Mouse (Mus musculus): ENCODE results near the gene Ptgs2.

Gene Ptgs2

DNA sequence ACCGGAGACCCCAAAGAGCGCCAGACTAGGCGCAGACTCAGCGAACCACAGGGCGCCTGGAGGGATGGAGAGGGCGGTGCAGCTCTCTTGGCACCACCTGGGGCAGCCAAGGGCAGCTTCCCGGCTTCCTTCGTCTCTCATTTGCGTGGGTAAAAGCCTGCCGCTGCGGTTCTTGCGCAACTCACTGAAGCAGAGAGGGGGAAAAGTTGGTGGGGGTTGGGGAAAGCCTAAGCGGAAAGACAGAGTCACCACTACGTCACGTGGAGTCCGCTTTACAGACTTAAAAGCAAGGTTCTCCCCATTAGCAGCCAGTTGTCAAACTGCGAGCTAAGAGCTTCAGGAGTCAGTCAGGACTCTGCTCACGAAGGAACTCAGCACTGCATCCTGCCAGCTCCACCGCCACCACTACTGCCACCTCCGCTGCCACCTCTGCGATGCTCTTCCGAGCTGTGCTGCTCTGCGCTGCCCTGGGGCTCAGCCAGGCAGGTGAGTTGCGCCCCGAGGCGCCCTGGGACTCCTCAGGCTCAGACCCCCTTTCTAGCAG, at the start of gene Ptgs2:
Gene Ptgs2 (plus strand): TSS at position 242 of the 544 bp plus-strand sequence.
- peak; percentile 43 for DNase-seq (ENCODE audit: extremely low spot score)

GRCm38 (mm10) chr1:150050256-150050655, 49.6 kb upstream of the Ptgs2 start:
- DNase-seq (ENCODE audit: extremely low spot score): no peak

GRCm38 (mm10) chr1:150065684-150066083, 34.1 kb upstream of the Ptgs2 start:
- no peak for DNase-seq (ENCODE audit: extremely low spot score)

GRCm38 (mm10) chr1:150072880-150073279, 27.0 kb upstream of the Ptgs2 start:
- no peak for DNase-seq (ENCODE audit: extremely low spot score)

DNA sequence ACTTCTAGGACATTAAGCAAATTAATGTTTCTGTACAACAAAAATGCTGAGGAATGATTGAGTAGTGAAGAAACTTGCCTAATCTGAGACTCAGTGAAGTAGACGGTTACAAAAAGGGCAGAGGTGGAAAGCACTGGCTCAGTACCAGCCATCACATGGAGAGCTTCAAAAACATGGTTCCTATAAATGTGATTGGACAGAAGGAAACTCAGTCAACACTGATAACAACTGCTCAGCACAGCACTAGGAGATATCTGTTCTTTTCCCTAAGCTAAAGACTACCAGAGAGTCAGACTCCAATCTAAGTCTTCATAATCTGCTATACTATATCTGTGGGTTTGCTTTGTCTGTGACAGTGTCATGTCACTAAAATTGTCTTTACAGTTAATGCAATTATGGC, 25.2 kb upstream of the Ptgs2 start:
- DNase-seq (ENCODE audit: extremely low spot score): no peak

DNA sequence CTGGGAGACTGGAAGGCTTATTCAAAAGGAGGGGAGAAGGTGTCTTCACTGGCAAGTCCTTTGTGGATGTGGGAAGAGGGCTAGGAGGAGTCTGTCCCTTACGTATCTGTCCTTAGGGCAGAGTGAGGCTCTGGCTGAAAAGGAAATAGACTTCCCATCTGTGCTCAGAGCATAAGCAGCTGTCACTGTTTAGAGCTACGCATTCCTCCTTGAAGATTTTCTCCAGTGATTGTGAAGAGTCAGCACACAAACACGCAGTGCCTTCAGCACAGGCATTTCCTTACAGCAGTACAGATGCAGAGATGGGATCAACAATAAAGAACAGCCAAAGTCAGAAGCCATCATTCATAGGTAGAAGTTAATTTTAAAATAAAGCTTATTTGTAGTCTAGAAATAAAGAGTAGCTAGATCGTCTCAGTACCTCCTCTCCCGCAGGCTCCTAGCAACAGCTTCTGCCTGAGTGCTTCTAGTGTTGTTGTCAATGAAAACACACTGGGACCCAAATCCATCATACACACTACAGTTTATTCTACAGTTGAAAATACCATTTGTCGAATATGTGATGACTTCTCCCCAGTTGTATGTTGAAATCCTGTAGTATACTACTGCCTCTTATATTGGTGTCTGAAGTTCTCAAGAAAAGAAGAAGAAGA, 10.7 kb upstream of the Ptgs2 start:
- no peak for DNase-seq (ENCODE audit: extremely low spot score)

GRCm38 (mm10) chr1:150090229-150090628, 9.6 kb upstream of the Ptgs2 start:
- no peak for DNase-seq (ENCODE audit: extremely low spot score)

GRCm38 (mm10) chr1:150097036-150097435, 2.8 kb upstream of the Ptgs2 start:
- no peak for DNase-seq (ENCODE audit: extremely low spot score)

DNA sequence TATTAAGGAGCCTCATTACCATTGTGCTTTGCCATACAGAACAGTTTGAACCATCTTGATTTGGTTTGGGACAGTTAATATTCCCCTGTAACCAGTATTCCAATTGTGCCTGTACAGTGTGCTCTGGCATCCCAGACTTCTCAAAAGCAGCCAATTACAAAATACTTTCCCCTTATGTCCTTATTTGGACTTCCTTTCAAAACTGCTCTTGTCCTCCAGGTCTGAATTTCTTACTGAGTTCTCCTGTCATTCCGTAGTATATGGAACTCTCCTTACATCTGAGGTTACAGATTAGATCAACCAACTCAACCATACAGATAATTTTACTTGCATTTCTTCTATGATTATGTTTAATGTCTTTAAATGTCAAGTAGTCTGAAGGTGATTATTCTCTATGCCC, 2.1 kb upstream of the Ptgs2 start:
- no peak for DNase-seq (ENCODE audit: extremely low spot score)

- DNase-seq (ENCODE audit: extremely low spot score): no peak
Measured at GRCm38 (mm10) chr1:150099374-150099773, 457 bp upstream of the Ptgs2 start.

- DNase-seq (ENCODE audit: extremely low spot score): no peak
Measured at GRCm38 (mm10) chr1:150104228-150104720, 4.4 kb downstream of the Ptgs2 start.

DNA sequence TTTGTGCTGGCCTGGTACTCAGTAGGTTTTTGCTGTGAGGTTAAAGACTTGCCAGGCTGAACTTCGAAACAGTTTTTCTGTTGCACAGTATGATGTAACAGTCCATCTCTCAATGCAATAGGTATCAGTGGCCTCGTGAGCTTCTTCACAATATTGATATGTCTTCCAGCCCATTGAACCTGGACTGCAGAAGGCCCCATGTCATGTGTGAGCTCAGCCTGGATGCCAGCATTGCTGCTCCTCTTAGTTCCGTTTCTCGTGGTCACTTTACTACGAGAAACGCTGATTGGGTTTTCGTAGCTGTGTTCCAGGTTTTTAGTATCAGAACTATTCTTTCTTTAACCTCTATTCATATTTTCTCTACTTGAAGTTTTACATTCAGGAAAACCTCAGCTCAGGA, 6.9 kb downstream of the Ptgs2 start:
- DNase-seq (ENCODE audit: extremely low spot score): no peak

DNA sequence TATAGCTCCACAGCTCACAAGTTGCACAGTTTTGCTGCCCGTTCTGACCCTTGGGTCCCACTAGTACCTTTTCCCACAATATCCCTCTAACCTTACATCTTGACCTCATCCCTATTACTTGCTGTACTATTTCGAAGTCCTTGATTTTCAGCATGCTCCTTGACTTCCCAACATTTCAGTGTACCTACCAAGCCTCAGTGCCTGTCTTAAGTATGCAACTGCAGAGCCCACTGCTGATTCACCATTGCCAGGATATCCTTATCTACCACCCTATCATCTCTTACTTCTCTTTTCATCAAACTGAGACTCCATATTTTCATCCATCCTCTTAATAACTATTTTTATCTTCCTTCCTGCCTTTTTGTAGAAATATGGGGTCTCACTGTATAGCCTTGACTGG, 9.8 kb downstream of the Ptgs2 start:
- no peak for DNase-seq (ENCODE audit: extremely low spot score)

DNA sequence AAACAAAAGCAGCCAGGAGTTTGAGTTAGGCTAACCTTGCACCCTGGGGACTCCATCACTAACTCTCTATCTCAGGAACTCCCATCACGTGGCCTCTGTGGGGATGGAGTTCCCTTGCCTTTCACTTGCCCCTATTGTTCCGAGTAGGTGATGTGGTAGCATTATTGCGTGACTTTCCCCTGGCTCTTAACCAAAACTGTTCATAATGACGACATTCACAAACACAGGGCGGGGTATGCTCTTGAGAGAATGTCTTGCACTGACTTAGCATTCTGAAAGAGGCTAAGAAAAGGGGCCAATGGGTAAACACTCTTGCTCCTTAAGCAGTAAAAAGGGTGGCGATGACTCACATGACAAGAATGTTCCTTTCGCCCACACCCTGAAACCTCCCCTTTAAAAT, 15.5 kb downstream of the Ptgs2 start:
- DNase-seq (ENCODE audit: extremely low spot score): no peak

- no peak for DNase-seq (ENCODE audit: extremely low spot score)
Measured at GRCm38 (mm10) chr1:150118352-150118751, 18.5 kb downstream of the Ptgs2 start.

DNA sequence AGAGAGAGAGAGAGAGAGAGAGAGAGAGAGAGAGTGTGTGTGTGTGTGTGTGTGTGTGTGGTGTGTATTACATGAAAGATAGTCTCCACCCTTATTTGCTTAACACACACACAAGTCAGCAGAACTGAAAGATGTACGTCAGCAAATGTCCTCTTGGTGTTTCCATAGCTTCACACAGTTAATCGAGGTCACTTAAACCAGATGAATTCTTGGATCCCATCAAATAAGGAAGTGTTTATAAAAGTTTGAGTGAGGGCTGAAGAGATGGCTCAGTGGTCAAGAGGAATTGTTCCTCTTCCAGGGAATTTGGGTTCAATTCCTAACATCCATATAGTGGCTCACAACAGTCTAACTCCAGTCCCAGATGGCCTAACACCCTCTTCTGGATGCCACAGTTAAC, 25.7 kb downstream of the Ptgs2 start:
- DNase-seq (ENCODE audit: extremely low spot score): no peak

- no peak for DNase-seq (ENCODE audit: extremely low spot score)
Measured at GRCm38 (mm10) chr1:150130070-150130469, 30.2 kb downstream of the Ptgs2 start.

DNA sequence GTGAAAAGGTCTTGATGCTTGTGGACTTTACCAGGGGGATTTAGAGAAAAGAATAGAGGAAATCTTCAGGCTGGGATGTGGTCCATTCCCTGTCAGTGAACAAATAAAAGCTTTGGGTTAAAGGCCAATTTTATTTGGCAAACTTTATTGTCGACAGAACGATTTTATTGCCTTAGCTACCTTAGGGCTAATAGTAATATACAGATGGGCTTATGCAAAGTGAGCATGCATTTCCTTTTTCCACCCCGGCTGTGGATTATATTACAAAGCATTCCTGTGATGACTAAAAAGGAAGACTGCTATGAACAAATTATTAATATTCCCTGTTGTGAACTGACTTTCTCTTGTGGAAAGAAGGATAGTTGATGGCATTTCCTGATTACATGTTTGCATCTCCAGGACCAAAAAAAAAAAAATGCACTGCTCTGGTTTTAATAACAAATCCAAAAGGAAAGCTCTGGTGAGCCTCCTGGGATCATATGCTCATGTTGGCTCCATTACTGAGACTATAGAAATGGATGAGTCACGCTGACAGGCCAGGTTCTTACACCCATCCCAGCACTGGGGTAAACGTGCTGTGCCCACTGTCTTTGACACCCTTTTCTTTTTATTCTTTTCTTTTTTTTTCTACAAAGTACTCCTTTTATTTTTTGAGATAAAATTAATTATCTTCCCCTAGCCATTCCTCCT, 30.9 kb downstream of the Ptgs2 start:
- DNase-seq (ENCODE audit: extremely low spot score): no peak

DNA sequence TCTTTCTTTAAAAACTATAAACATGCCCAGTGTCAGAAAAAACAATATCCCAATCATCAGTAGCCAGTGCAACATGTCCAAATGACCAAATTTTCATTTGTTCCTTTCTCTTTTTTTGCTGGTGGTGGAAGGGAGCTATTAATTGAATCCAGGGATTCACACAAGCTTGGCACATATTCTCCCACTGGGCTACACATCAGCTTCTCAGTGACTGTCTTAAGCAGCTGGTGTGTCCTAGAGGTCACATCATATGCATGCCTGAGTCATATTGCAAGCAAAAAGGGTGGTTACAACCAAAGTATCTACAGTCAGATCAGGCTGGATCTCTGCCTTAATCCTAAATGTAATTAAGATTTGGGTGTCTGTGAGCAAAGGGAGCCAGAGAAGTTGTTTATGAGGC, 35.5 kb downstream of the Ptgs2 start:
- no peak for DNase-seq (ENCODE audit: extremely low spot score)

DNA sequence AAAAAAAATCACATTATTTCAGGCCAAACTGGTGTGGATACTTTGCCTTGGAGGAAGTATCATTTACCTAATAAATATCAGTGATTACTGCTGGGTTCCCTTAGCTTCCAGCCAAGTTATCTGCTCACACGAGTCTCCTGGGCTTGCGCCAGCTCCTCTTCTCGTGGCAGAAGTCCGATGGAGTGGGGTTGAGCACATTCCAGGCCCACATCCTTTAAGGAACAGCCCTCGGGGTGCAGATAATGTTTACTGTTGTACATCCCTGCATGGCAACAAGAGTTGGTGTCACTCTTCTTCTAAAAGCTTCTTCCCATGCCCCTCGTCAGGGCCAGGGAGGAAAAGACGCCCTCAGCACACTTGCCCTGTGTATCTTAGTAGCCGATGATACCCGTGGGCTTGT, 39.9 kb downstream of the Ptgs2 start:
- no peak for DNase-seq (ENCODE audit: extremely low spot score)

GRCm38 (mm10) chr1:150141939-150142338, 42.1 kb downstream of the Ptgs2 start:
- no peak for DNase-seq (ENCODE audit: extremely low spot score)

GRCm38 (mm10) chr1:150143578-150143977, 43.7 kb downstream of the Ptgs2 start:
- no peak for DNase-seq (ENCODE audit: extremely low spot score)

DNA sequence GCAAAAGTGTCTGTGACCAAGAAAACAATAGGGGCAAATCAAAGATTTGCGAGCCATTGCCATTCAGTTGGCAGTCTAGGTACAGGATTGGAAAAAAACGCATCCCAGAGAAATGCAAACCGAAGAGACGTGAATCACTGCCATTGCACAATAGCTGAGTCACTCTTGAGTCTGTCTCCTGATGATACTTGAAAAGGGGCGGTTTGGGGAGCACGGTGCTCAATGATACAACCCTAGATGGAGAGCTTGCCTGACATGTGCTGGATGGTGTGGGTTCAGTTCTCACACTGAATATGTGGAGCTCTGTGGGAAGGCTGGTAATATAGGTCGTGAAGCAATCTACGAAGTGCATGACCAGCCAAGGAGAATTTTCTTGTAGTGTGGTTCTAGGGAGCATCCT, 45.2 kb downstream of the Ptgs2 start:
- no peak for DNase-seq (ENCODE audit: extremely low spot score)
